Mouse (Mus musculus): ENCODE measurements around the gene Snx9. TPM values are rescaled to one million over a fixed set of nuclear protein-coding genes. Genes with fewer than 3 reads are reported as not detected.

Snx9 gene
- total and polyA plus RNA-seq, 3 experiments: 12.9 to 22.8 TPM; not detected in 1

DNA sequence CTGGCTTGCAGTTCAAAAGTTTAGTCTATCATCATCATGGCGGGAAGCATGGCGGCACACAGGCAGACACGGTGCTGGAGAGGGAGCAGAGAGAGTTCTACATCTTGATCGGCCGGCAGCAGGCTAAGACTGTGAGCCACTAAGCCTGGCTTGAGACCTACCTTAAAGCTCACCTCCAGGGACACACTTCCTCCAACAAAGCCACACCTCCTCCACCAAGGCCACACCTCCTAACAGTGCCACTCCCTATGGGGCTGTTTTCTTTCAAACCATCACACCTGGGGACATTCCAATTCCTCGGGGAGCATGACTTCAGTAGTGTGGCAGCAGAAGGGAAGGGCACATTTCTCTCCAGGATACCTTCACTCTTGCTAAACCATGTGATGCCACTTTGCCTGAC, 127.4 kb downstream of the Snx9 start:
- no peak overlapping the region for H3K27ac ChIP-seq (ENCODE audit: control insufficient read depth, low read depth, low read length)
- no peaks in the 10 kb centered on the region for H3K9me3 ChIP-seq (replicated peaks; ENCODE audit: insufficient read depth, low read length)
- no peak for DNase-seq (ENCODE audit: low read depth, low spot score)
- H3K4me1 ChIP-seq (ENCODE audit: control insufficient read depth in 1 of 2, insufficient read depth in 2 of 2, low read length in 2 of 2): no peaks in the 10 kb centered on the region
- no peaks in the 10 kb centered on the region for H3K36me3 ChIP-seq (ENCODE audit: control insufficient read depth in 1 of 2, insufficient read depth in 2 of 2, low read length in 2 of 2)
- no peaks in the 10 kb centered on the region for H3K79me2 ChIP-seq (ENCODE audit: control insufficient read depth, insufficient read depth, low read length, poor library complexity)
- no peak overlapping the region for H3K9ac ChIP-seq (ENCODE audit: control insufficient read depth, low read depth, low read length, poor library complexity, severe bottlenecking)
- no peaks in the 10 kb centered on the region for H3K27me3 ChIP-seq (ENCODE audit: control insufficient read depth in 1 of 2, insufficient read depth in 2 of 2, low read length in 2 of 2)
- TF ChIP-seq ZC3H11A (IDR thresholded peaks at IDR 0.05; ENCODE audit: low read depth, low read length): no peak
- no peak for TF ChIP-seq SMC3 (IDR thresholded peaks at IDR 0.05; ENCODE audit: low read depth, low read length)
- TF ChIP-seq MXI1 (IDR thresholded peaks at IDR 0.05; ENCODE audit: low read depth, low read length): no peak
- no peak for TF ChIP-seq EP300 (IDR thresholded peaks at IDR 0.05; ENCODE audit: low read depth in 1 of 2, low read length in 2 of 2)
- no peak for TF ChIP-seq POLR2AphosphoS2 (IDR thresholded peaks at IDR 0.05; ENCODE audit: low read length)
- no peak for TF ChIP-seq POLR2AphosphoS5 (IDR thresholded peaks at IDR 0.05; ENCODE audit: borderline replicate concordance, low read depth, low read length)
- no peak for TF ChIP-seq GATA1 (IDR thresholded peaks at IDR 0.05; ENCODE audit: low read depth, low read length)
- TF ChIP-seq ETS1 (IDR thresholded peaks at IDR 0.05; ENCODE audit: low read depth, low read length): no peak
- no peak for TF ChIP-seq CHD2 (IDR thresholded peaks at IDR 0.05; ENCODE audit: low read length)
- no peak for TF ChIP-seq ZMIZ1 (IDR thresholded peaks at IDR 0.05; ENCODE audit: low read depth, low read length)
- no peak overlapping the region for H3K4me3 ChIP-seq (ENCODE audit: control insufficient read depth in 1 of 2, insufficient read depth in 1 of 2, low read depth in 2 of 2, low read length in 2 of 2)

DNA sequence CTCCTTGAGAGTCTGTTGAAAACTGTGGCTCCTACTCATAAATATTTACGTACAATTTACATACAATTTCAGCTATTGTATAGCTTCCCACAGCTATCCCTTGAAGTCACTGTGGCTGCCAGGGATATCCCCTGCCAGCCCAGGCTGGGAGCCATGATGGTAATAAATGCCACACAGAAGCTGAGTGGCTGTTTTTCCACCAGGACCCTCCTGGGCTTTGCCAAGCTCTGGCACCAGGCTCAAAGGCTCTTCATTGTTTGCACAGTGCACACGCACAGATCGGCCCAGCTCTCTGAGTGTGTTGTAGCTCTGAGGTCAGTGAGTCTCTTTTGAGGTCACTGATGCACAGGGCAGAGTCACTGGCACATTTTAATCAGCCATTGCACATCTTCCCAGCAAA, 128.1 kb downstream of the Snx9 start:
- no peaks in the 10 kb centered on the region for H3K27me3 ChIP-seq (ENCODE audit: control insufficient read depth in 1 of 2, insufficient read depth in 2 of 2, low read length in 2 of 2)
- no peak overlapping the region for H3K27ac ChIP-seq (ENCODE audit: control insufficient read depth, low read depth, low read length)
- no peak overlapping the region for H3K4me3 ChIP-seq (ENCODE audit: control insufficient read depth in 1 of 2, insufficient read depth in 1 of 2, low read depth in 2 of 2, low read length in 2 of 2)
- TF ChIP-seq NRF1 (IDR thresholded peaks at IDR 0.05; ENCODE audit: insufficient read depth, low read depth, low read length, poor library complexity, severe bottlenecking) (no peak), ZC3H11A (IDR thresholded peaks at IDR 0.05; ENCODE audit: low read depth, low read length) (no peak), GABPA (IDR thresholded peaks at IDR 0.05; ENCODE audit: low read depth, low read length) (no peak), RAD21 (IDR thresholded peaks at IDR 0.05; ENCODE audit: low read depth, low read length) (no peak), CHD2 (IDR thresholded peaks at IDR 0.05; ENCODE audit: low read length) (no peak), TCF12 (IDR thresholded peaks at IDR 0.05; ENCODE audit: low read depth, low read length) (no peak), NELFE (IDR thresholded peaks at IDR 0.05; ENCODE audit: low read depth, low read length) (no peak), CHD1 (IDR thresholded peaks at IDR 0.05; ENCODE audit: low read depth, low read length) (no peak), KAT2A (conservative IDR thresholded peaks at IDR 0.05; ENCODE audit: low read depth, low read length) (no peak), ETS1 (IDR thresholded peaks at IDR 0.05; ENCODE audit: low read depth, low read length) (no peak)
- no peak overlapping the region for H3K9ac ChIP-seq (ENCODE audit: control insufficient read depth, low read depth, low read length, poor library complexity, severe bottlenecking)
- no peaks in the 10 kb centered on the region for H3K4me1 ChIP-seq (ENCODE audit: control insufficient read depth in 1 of 2, insufficient read depth in 2 of 2, low read length in 2 of 2)
- H3K79me2 ChIP-seq (ENCODE audit: control insufficient read depth, insufficient read depth, low read length, poor library complexity): no peaks in the 10 kb centered on the region
- no peaks in the 10 kb centered on the region for H3K36me3 ChIP-seq (ENCODE audit: control insufficient read depth in 1 of 2, insufficient read depth in 2 of 2, low read length in 2 of 2)
- no peak for DNase-seq (ENCODE audit: low read depth, low spot score)
- H3K9me3 ChIP-seq (replicated peaks; ENCODE audit: insufficient read depth, low read length): no peaks in the 10 kb centered on the region
